Mouse (Mus musculus) ES-Bruce4 (cell line): ENCODE results near the gene Cacna2d2.

Experiments used
- CTCF ChIP-seq: IDR thresholded peaks from one replicate; pipeline ENCODE4 v1.8.1; 2011; ENCODE audit warnings: low read depth, low read length
- EP300 ChIP-seq: IDR thresholded peaks from 2 replicates; pipeline ENCODE4 v1.6.1; 2011; ENCODE audit warnings: low read depth, low read length; ENCODE audit not compliant: insufficient read depth
- POLR2A ChIP-seq: IDR thresholded peaks from one replicate; pipeline ENCODE4 v1.8.1; 2011; ENCODE audit warnings: low read length; ENCODE audit not compliant: insufficient read depth

DNA sequence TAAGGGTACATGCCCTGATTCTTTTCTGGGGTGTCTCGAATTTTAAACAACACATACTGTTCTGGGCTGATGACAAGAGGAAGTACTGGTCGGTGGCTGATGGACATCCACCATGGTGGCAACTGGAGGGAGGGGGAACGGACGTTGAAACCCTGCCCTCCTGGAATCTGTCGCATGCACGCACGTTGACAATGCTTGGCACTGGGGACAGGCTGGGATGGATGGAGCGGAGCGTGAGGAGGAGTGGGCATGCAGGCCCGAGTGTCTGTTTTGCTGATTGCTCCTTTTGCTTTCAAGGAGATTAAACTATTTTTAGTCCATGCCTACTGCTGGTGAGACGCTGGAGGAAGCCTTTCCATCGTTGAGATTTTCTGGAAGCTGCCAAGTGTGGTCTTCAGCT is 43.9 kb downstream of the Cacna2d2 start:
- TF ChIP-seq CTCF (no peak), POLR2A (no peak), EP300 (no peak)
